Comparison of ENCODE assay signal across 10 mouse cellular contexts in the genomic region with DNA sequence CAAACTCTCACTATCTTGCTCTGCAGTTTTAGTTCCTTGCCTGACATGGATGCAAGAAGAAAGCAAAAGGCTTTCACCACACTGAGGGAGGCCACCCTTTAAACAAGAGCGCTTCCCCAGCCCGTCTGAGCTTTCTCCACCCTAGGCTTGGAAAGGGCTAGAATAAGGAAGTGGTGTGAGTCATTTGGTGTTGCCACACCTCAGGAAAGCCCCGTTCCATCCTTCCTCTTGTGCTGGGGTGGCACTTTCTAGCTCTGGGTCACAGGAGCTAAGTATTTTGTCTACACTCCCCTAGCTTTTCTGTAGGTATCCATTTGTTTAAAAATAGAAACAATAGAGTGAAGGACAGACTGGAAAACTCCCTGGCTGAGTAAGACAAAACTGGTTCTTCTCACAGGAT.
A peak's percentile ranks its signal among the peaks of the same experiment; 100 is the strongest.
DNase-seq lines count a peak whose midpoint lies in the region; ATAC-seq lines count a peak whose summit lies in the region.
"Had no signal": no experiment of that assay in that cellular context is flagged by ENCODE, and none has a peak within 500 bp of the region (broad histone marks: within the 10 kb centered on the region; RNA-seq: fewer than 3 reads in every experiment).

No protein-coding gene starts in this region.

- H3K36me3 ChIP-seq in hindbrain, embryonic 11.5 days (ENCODE audit: control insufficient read depth, insufficient read depth, low read length), result no peaks in the 10 kb centered on the region
- H3K36me3 ChIP-seq: lung, embryonic 15.5 days had no signal

- no peak overlapping the region for H3K4me2 ChIP-seq in hindbrain, embryonic 11.5 days (replicated peaks; ENCODE audit: low read depth, low read length)
- H3K4me2 ChIP-seq: lung, embryonic 15.5 days had no signal

- no peaks in the 10 kb centered on the region for H3K27me3 ChIP-seq in hindbrain, embryonic 11.5 days (ENCODE audit: control insufficient read depth, insufficient read depth, low read length)
- H3K27me3 ChIP-seq: lung, embryonic 15.5 days had no signal

- no peaks in the 10 kb centered on the region for H3K9me3 ChIP-seq in hindbrain, embryonic 11.5 days (ENCODE audit: control insufficient read depth, low read length)
- H3K9me3 ChIP-seq: lung, embryonic 15.5 days had no signal

- DNase-seq in adrenal gland, postnatal 36 days, result peak; percentile 21 to 22
- no peak for DNase-seq in adrenal gland, adult 18-20 months (ENCODE audit: low spot score in 2 of 2)
- peak; percentile 18 for DNase-seq in urinary bladder, postnatal 14 days (ENCODE audit: low spot score)
- DNase-seq in urinary bladder, adult 2 months (ENCODE audit: low spot score), result no peak
- peak; percentile 63 for DNase-seq in lung, postnatal 25 days (ENCODE audit: low spot score)
- no peak for DNase-seq in embryo, embryonic 11 days
- DNase-seq in ovary, adult 18-20 months (ENCODE audit: low spot score), result no peak
- DNase-seq in hindbrain, embryonic 11.5 days (ENCODE audit: low spot score), result no peak
- DNase-seq: thymus, postnatal 14 days had no signal

- H3K9ac ChIP-seq in hindbrain, embryonic 11.5 days (ENCODE audit: low read depth, low read length), result no peak overlapping the region
- H3K9ac ChIP-seq: lung, embryonic 15.5 days had no signal

- no peak overlapping the region for H3K4me3 ChIP-seq in hindbrain, embryonic 11.5 days (ENCODE audit: low read depth, low read length)
- H3K4me3 ChIP-seq: lung, embryonic 15.5 days had no signal

- no peak overlapping the region for H3K27ac ChIP-seq in hindbrain, embryonic 11.5 days (ENCODE audit: low read depth, low read length)
- H3K27ac ChIP-seq: lung, embryonic 15.5 days had no signal

- 90% methylated on average over 3 of the region's 3 CpGs for WGBS in hindbrain, embryonic 11.5 days

- ATAC-seq in hindbrain, embryonic 11.5 days (ENCODE audit: low FRiP score), result no peak

- no peaks in the 10 kb centered on the region for H3K4me1 ChIP-seq in hindbrain, embryonic 11.5 days (replicated peaks; ENCODE audit: control insufficient read depth, insufficient read depth, low read length)
- H3K4me1 ChIP-seq: lung, embryonic 15.5 days had no signal

Comparison
In these comparisons a context has a peak if more than half of its experiments do, and no peak if none do; other contexts are left out.
1. DNase-seq: peak in adrenal gland, postnatal 36 days (2 of 2), urinary bladder, postnatal 14 days (single experiment) and lung, postnatal 25 days (single experiment); none in adrenal gland, adult 18-20 months (0 of 2), urinary bladder, adult 2 months (single experiment), embryo, embryonic 11 days (single experiment), ovary, adult 18-20 months (single experiment) and hindbrain, embryonic 11.5 days (single experiment).